Mouse (Mus musculus) gastrocnemius, postnatal 14 days (tissue): Measurements from ENCODE around the gene Ptgr1. TPM values are rescaled to one million over a fixed set of nuclear protein-coding genes. Genes with fewer than 3 reads are reported as not detected.

Experiments
- DNase-seq: peaks from one replicate; pipeline ENCODE4 v3.0.0; 2021; ENCODE audit warnings: mixed read lengths
- intact Hi-C: fragments of 180-260 bp; cut with DNase I; formaldehyde crosslinking; loops from one replicate; pipeline ENCODE4 v1.15.1; 2025; ENCODE audit warnings: low total_unique reads
- total RNA-seq, 2 experiments: library from RNA; stranded (reverse); gene quantifications; 2 replicates each; pipeline ENCODE4 v1.2.3; 2021

Ptgr1 gene
- total RNA-seq, 2 experiments from 2014 or later, result 3.4 to 3.7 TPM

GRCm38 (mm10) chr4:58994762-58995161 is 7.8 kb upstream of the Ptgr1 start, which contains the start of gene Dnajc25:
Gene Dnajc25, plus strand, starts transcription at chr4:58995062.
- DNase-seq, result no peak
- intact Hi-C loops, result no loop called here

- DNase-seq, result no peak
- intact Hi-C loops, result no loop called here
Observed at GRCm38 (mm10) chr4:58992195-58992594, 5.3 kb upstream of the Ptgr1 start.

GRCm38 (mm10) chr4:58990609-58991434 is 3.9 kb upstream of the Ptgr1 start:
- no peak for DNase-seq
- intact Hi-C loops, result no loop called here

GRCm38 (mm10) chr4:58989303-58989898 is 2.5 kb upstream of the Ptgr1 start:
- DNase-seq, result no peak
- intact Hi-C loops, result no loop called here

- intact Hi-C loops, result no loop called here
- peak; percentile 67 for DNase-seq
Observed at GRCm38 (mm10) chr4:58985157-58985648, 1.7 kb downstream of the Ptgr1 start.

- no peak for DNase-seq
- intact Hi-C loops, result loop anchor here (5.0 kb wide), 1 partner anchor 54 kb away; the partner anchor contains the start of gene Gng10
Observed at GRCm38 (mm10) chr4:58982806-58983205, 4.1 kb downstream of the Ptgr1 start.

- intact Hi-C loops, result loop anchor here (5.0 kb wide), 1 partner anchor 56 kb away; the partner anchor contains the start of gene Gng10
- DNase-seq, result no peak
Observed at GRCm38 (mm10) chr4:58981421-58981820, 5.5 kb downstream of the Ptgr1 start.

- intact Hi-C loops, result no loop called here
- no peak for DNase-seq
Observed at GRCm38 (mm10) chr4:58975711-58976110, 11.2 kb downstream of the Ptgr1 start.

GRCm38 (mm10) chr4:58970678-58971077 is 16.2 kb downstream of the Ptgr1 start:
- intact Hi-C loops, result no loop called here
- no peak for DNase-seq

- DNase-seq, result no peak
- intact Hi-C loops, result no loop called here
Observed at GRCm38 (mm10) chr4:58965136-58965535, 21.8 kb downstream of the Ptgr1 start.

- no peak for DNase-seq
- intact Hi-C loops, result no loop called here
Observed at GRCm38 (mm10) chr4:58963271-58963670, 23.6 kb downstream of the Ptgr1 start.

- intact Hi-C loops, result no loop called here
- DNase-seq, result no peak
Observed at GRCm38 (mm10) chr4:58961719-58962118, 25.2 kb downstream of the Ptgr1 start.

- intact Hi-C loops, result no loop called here
- no peak for DNase-seq
Observed at GRCm38 (mm10) chr4:58952630-58953029, 34.3 kb downstream of the Ptgr1 start.

- intact Hi-C loops, result no loop called here
- DNase-seq, result no peak
Observed at GRCm38 (mm10) chr4:58948391-58948790, 38.5 kb downstream of the Ptgr1 start.

GRCm38 (mm10) chr4:58944695-58945094 is 42.2 kb downstream of the Ptgr1 start:
- intact Hi-C loops, result no loop called here
- no peak for DNase-seq

GRCm38 (mm10) chr4:58944206-58944553 is 42.7 kb downstream of the Ptgr1 start:
- no peak for DNase-seq
- intact Hi-C loops, result no loop called here

- intact Hi-C loops, result no loop called here
- peak; percentile 75 for DNase-seq
Observed at GRCm38 (mm10) chr4:58943420-58944205, 43.3 kb downstream of the Ptgr1 start, which contains the start of gene Zkscan16. Gene Zkscan16, plus strand, starts transcription at chr4:58943628.

GRCm38 (mm10) chr4:58942942-58943341 is 44.0 kb downstream of the Ptgr1 start:
- no peak for DNase-seq
- intact Hi-C loops, result no loop called here

- intact Hi-C loops, result no loop called here
- DNase-seq, result no peak
Observed at GRCm38 (mm10) chr4:58941638-58942037, 45.3 kb downstream of the Ptgr1 start.

GRCm38 (mm10) chr4:58935846-58936245 is 51.1 kb downstream of the Ptgr1 start:
- no peak for DNase-seq
- intact Hi-C loops, result no loop called here
